Mouse (Mus musculus) stomach, embryonic 14.5 days (tissue): Measurements from ENCODE around the gene Prame. TPM values are rescaled to one million over a fixed set of nuclear protein-coding genes. Genes with fewer than 3 reads are reported as not detected.
"Not testable (repeated sequence)": the region's sequence is repeated elsewhere in the genome, so short reads cannot be mapped to it uniquely, and the experiment has no call there.

Experiments used
- ATAC-seq: fragments of 200-750 bp; cut with Nextera tagmentation; 2 replicates; pipeline ENCODE4 v1.8.0; 2017; ENCODE audit warnings: low read depth, moderate TSS enrichment; ENCODE audit not compliant: insufficient number of reproducible peaks, insufficient read depth, low FRiP score
- H3K27ac ChIP-seq: fragments of 300-500 bp; sonication (generic); 2 replicates; pipeline ENCODE4 v1.5.1; 2014; ENCODE audit warnings: mild to moderate bottlenecking, low read length, moderate library complexity, mixed read lengths
- H3K27me3 ChIP-seq: fragments of 300-500 bp; sonication (generic); 2 replicates; pipeline ENCODE4 v1.6.1; 2014; ENCODE audit warnings: low read length, control low read depth, mixed read lengths; ENCODE audit not compliant: control insufficient read depth, insufficient read depth
- H3K36me3 ChIP-seq: fragments of 300-500 bp; sonication (generic); 2 replicates; pipeline ENCODE4 v1.6.1; 2014; ENCODE audit warnings: mild to moderate bottlenecking, control low read depth, low read length, moderate library complexity, mixed read lengths; ENCODE audit not compliant: control insufficient read depth, insufficient read depth
- H3K4me1 ChIP-seq: fragments of 300-500 bp; sonication (generic); 2 replicates; pipeline ENCODE4 v1.6.1; 2014; ENCODE audit warnings: low read length, control low read depth, mixed read lengths; ENCODE audit not compliant: control insufficient read depth, insufficient read depth
- H3K4me2 ChIP-seq: fragments of 300-500 bp; sonication (generic); replicated peaks from 2 replicates; pipeline ENCODE4 v1.6.1; 2014; ENCODE audit warnings: low read depth, low read length, control low read depth
- H3K4me3 ChIP-seq: fragments of 300-500 bp; sonication (generic); 2 replicates; pipeline ENCODE4 v1.5.1; 2014; ENCODE audit warnings: low read depth, low read length, control low read depth
- H3K9ac ChIP-seq: fragments of 300-500 bp; sonication (generic); replicated peaks from 2 replicates; pipeline ENCODE4 v1.6.1; 2014; ENCODE audit warnings: low read depth, mild to moderate bottlenecking, control low read depth, low read length, moderate library complexity, mixed read lengths
- H3K9me3 ChIP-seq: fragments of 300-500 bp; sonication (generic); 2 replicates; pipeline ENCODE4 v1.6.1; 2016; ENCODE audit warnings: low read depth, low read length, control low read depth; ENCODE audit not compliant: control insufficient read depth
- WGBS: fragments of 180-500 bp; shearing (Covaris S2); extraction: QIAGEN DNeasy Blood & Tissue Kit; methylation state at CpG from one replicate; pipeline ENCODE4 v1.1.7; 2014; 5-methylcytosine and 5-hydroxymethylcytosine counted together
- polyA plus RNA-seq: library from polyadenylated mRNA; unstranded; fragments of >200 nt; fragmentation: Nextera tagmentation; extraction: Ambion mirVana; gene quantifications from 2 replicates; pipeline ENCODE4 v1.2.1, GENCODE M21; 2014

Prame gene
- polyA plus RNA-seq, 1 experiment from 2014 or later: not detected

- not testable (repeated sequence) for H3K36me3 ChIP-seq, H3K9ac ChIP-seq, H3K27me3 ChIP-seq, H3K4me1 ChIP-seq, H3K4me3 ChIP-seq, H3K4me2 ChIP-seq, H3K27ac ChIP-seq, H3K9me3 ChIP-seq
- WGBS: no CpG with 5 or more reads among the region's 2 CpGs
- peak; percentile 49; the same call in 1 of the 2 replicates for ATAC-seq
Observed at GRCm38 (mm10) chrX:135569467-135569866, 58.0 kb downstream of the Prame start.

- H3K9me3 ChIP-seq, H3K4me2 ChIP-seq, H3K27me3 ChIP-seq, H3K36me3 ChIP-seq, ATAC-seq, H3K4me3 ChIP-seq, H3K27ac ChIP-seq, H3K4me1 ChIP-seq, H3K9ac ChIP-seq: not testable (repeated sequence)
- 51% methylated on average over 4 of the region's 4 CpGs for WGBS
Observed at GRCm38 (mm10) chrX:135564934-135565333, 62.6 kb downstream of the Prame start.

Other genes starting within 250 kb of the Prame start
- not detected in 2 replicates for gene Gm7903, start 193.9 kb downstream of the Prame start, polyA plus RNA-seq
- gene AV320801, start 133.1 kb downstream of the Prame start, polyA plus RNA-seq: not detected in 2 replicates
- not detected in 2 replicates for gene Nxf7, start 28.9 kb downstream of the Prame start, polyA plus RNA-seq
- gene Tcp11x2, start 66.1 kb upstream of the Prame start, polyA plus RNA-seq: not detected in 2 replicates
- not detected in 2 replicates for gene Tmsb15a, start 97.6 kb upstream of the Prame start, polyA plus RNA-seq
- 7.7 and 9.6 TPM in 2 replicates for gene Armcx5, start 115.0 kb upstream of the Prame start, polyA plus RNA-seq
- 47.3 and 47.4 TPM in 2 replicates for gene Gprasp1, start 115.0 kb upstream of the Prame start, polyA plus RNA-seq
- 46.6 and 51.1 TPM in 2 replicates for gene Bhlhb9, start 169.9 kb upstream of the Prame start, polyA plus RNA-seq
- gene Gprasp2, start 211.3 kb upstream of the Prame start, polyA plus RNA-seq: 26.6 and 29.1 TPM in 2 replicates